Mouse (Mus musculus): Measurements from ENCODE around the gene Slc20a1. TPM values are rescaled to one million over a fixed set of nuclear protein-coding genes. Genes with fewer than 3 reads are reported as not detected.

The Slc20a1 gene
- 82.3 and 105 TPM in 2 replicates for polyA plus RNA-seq (2012; rRNA removed)

GRCm38 (mm10) chr2:129198436-129199327 is at the start of gene Slc20a1:
Gene Slc20a1 (plus strand): TSS chr2:129198764.

Other genes starting within 250 kb of the Slc20a1 start
- 1.1 and 1.6 TPM in 2 replicates for gene Zc3h6, start 231.4 kb upstream of the Slc20a1 start, polyA plus RNA-seq (2012; rRNA removed)
- 15.3 and 18.4 TPM in 2 replicates for gene Gm10762, start 231.0 kb upstream of the Slc20a1 start, polyA plus RNA-seq (2012; rRNA removed)
- gene Vinac1, start 150.6 kb upstream of the Slc20a1 start, polyA plus RNA-seq (2012; rRNA removed) = 0.31 and 0.34 TPM in 2 replicates
- 12.0 and 15.9 TPM in 2 replicates for gene Ttl, start 132.8 kb upstream of the Slc20a1 start, polyA plus RNA-seq (2012; rRNA removed)
- gene Polr1b, start 97.8 kb upstream of the Slc20a1 start, polyA plus RNA-seq (2012; rRNA removed) = 33.5 and 36.6 TPM in 2 replicates
- gene Chchd5, start 69.1 kb upstream of the Slc20a1 start, polyA plus RNA-seq (2012; rRNA removed) = 21.9 and 26.7 TPM in 2 replicates
- 15.4 and 24.7 TPM in 2 replicates for gene Ckap2l, start 98.4 kb downstream of the Slc20a1 start, polyA plus RNA-seq (2012; rRNA removed)
- 0.07 and 0.15 TPM in 2 replicates for gene Il1a, start 111.2 kb downstream of the Slc20a1 start, polyA plus RNA-seq (2012; rRNA removed)
- gene Il1b, start 172.4 kb downstream of the Slc20a1 start, polyA plus RNA-seq (2012; rRNA removed) = 0.04 and 0.06 TPM in 2 replicates

Data from central nervous system, embryonic 11.5 days (tissue).